Mouse (Mus musculus): ENCODE measurements around the gene Gpr4.
A peak's percentile ranks its signal among the peaks of the same experiment; 100 is the strongest.

Gene Gpr4

GRCm38 (mm10) chr7:19211996-19212755 lies at the start of gene Gpr4:
Gene Gpr4, plus strand, starts transcription at chr7:19212538.
- DNase-seq (ENCODE audit: low read depth in 1 of 2, low spot score in 2 of 2), result no peak

GRCm38 (mm10) chr7:19162928-19163327 lies 49.4 kb upstream of the Gpr4 start:
- DNase-seq (ENCODE audit: low read depth in 1 of 2, low spot score in 2 of 2), result no peak

- no peak for DNase-seq (ENCODE audit: low read depth in 1 of 2, low spot score in 2 of 2)
These were observed 48.6 kb upstream of the Gpr4 start for GRCm38 (mm10) chr7:19163752-19164151.

- no peak for DNase-seq (ENCODE audit: low read depth in 1 of 2, low spot score in 2 of 2)
These were observed 48.1 kb upstream of the Gpr4 start for GRCm38 (mm10) chr7:19164189-19164588.

GRCm38 (mm10) chr7:19164978-19165377 lies 47.4 kb upstream of the Gpr4 start:
- no peak for DNase-seq (ENCODE audit: low read depth in 1 of 2, low spot score in 2 of 2)

- DNase-seq (ENCODE audit: low read depth in 1 of 2, low spot score in 2 of 2), result no peak
These were observed 46.5 kb upstream of the Gpr4 start, which contains the start of gene Gipr for GRCm38 (mm10) chr7:19165656-19166423. Gene Gipr, minus strand, starts transcription at chr7:19166127.

GRCm38 (mm10) chr7:19166990-19167389 lies 45.3 kb upstream of the Gpr4 start:
- DNase-seq (ENCODE audit: low read depth in 1 of 2, low spot score in 2 of 2), result no peak

- DNase-seq (ENCODE audit: low read depth in 1 of 2, low spot score in 2 of 2), result no peak
These were observed 42.8 kb upstream of the Gpr4 start for GRCm38 (mm10) chr7:19169506-19169905.

GRCm38 (mm10) chr7:19170142-19170541 lies 42.2 kb upstream of the Gpr4 start:
- DNase-seq (ENCODE audit: low read depth in 1 of 2, low spot score in 2 of 2), result no peak

- no peak for DNase-seq (ENCODE audit: low read depth in 1 of 2, low spot score in 2 of 2)
These were observed 40.5 kb upstream of the Gpr4 start for GRCm38 (mm10) chr7:19171831-19172230.

GRCm38 (mm10) chr7:19172874-19173273 lies 39.5 kb upstream of the Gpr4 start:
- no peak for DNase-seq (ENCODE audit: low read depth in 1 of 2, low spot score in 2 of 2)

GRCm38 (mm10) chr7:19175708-19176515 lies 36.4 kb upstream of the Gpr4 start, which contains the start of gene Eml2:
Gene Eml2, plus strand, starts transcription at chr7:19176421.
- no peak for DNase-seq (ENCODE audit: low read depth in 1 of 2, low spot score in 2 of 2)

- DNase-seq (ENCODE audit: low read depth in 1 of 2, low spot score in 2 of 2), result no peak
These were observed 35.8 kb upstream of the Gpr4 start for GRCm38 (mm10) chr7:19176516-19176947.

- DNase-seq (ENCODE audit: low read depth in 1 of 2, low spot score in 2 of 2), result no peak
These were observed 35.1 kb upstream of the Gpr4 start for GRCm38 (mm10) chr7:19177216-19177615.

GRCm38 (mm10) chr7:19178035-19178434 lies 34.3 kb upstream of the Gpr4 start:
- DNase-seq (ENCODE audit: low read depth in 1 of 2, low spot score in 2 of 2), result no peak

GRCm38 (mm10) chr7:19178443-19179092 lies 33.8 kb upstream of the Gpr4 start:
- DNase-seq (ENCODE audit: low read depth in 1 of 2, low spot score in 2 of 2), result peak in 1 of 2 experiments; percentile 68

GRCm38 (mm10) chr7:19179173-19179572 lies 33.2 kb upstream of the Gpr4 start:
- peak in 1 of 2 experiments; percentile 49 for DNase-seq (ENCODE audit: low read depth in 1 of 2, low spot score in 2 of 2)

- no peak for DNase-seq (ENCODE audit: low read depth in 1 of 2, low spot score in 2 of 2)
These were observed 32.4 kb upstream of the Gpr4 start for GRCm38 (mm10) chr7:19179936-19180335.

GRCm38 (mm10) chr7:19180862-19181429 lies 31.4 kb upstream of the Gpr4 start:
- DNase-seq (ENCODE audit: low read depth in 1 of 2, low spot score in 2 of 2), result no peak

GRCm38 (mm10) chr7:19184250-19184649 lies 28.1 kb upstream of the Gpr4 start:
- DNase-seq (ENCODE audit: low read depth in 1 of 2, low spot score in 2 of 2), result no peak

Data from monocyte, adult 2 months (primary cell).